Mouse (Mus musculus) CH12F3 (cell line): Measurements from ENCODE around the gene Bik.
"Not testable (repeated sequence)": the region's sequence is repeated elsewhere in the genome, so short reads cannot be mapped to it uniquely, and the experiment has no call there.

Experiments used
- in situ Hi-C: fragments of 300-500 bp; cut with MboI; formaldehyde crosslinking; loops from 2 replicates; pipeline ENCODE4 v1.14.3; 2020; ENCODE audit warnings: low sequenced_read_pairs

Gene Bik

GRCm38 (mm10) chr15:83526424-83527091 is at the start of gene Bik:
TSS of gene Bik (plus strand) at chr15:83526862.
- in situ Hi-C loops = no loop called here

GRCm38 (mm10) chr15:83478096-83478495 is 48.6 kb upstream of the Bik start:
- in situ Hi-C loops = no loop called here

DNA sequence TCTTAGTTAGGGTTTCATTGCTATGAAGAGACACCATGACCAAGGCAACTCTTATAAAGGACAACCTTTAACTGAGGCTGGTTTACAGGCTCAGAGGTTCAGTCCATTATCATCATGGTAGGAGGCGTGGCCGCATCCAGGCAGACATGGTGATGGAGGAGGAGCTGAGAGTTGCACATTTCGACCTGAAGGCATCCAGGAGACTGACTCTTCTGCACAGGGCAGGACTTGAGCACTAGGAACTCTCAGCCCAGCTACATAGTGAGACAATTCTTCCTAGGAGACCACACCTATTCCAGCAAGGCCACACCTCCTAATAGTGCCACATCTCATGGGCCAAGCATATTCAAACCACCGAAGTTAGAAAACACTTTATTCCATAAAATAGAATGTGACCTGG is 46.8 kb upstream of the Bik start:
- in situ Hi-C loops = no loop called here

- in situ Hi-C loops = no loop called here
These were observed 45.4 kb upstream of the Bik start for GRCm38 (mm10) chr15:83481236-83481780.

GRCm38 (mm10) chr15:83482645-83483224 is 43.9 kb upstream of the Bik start:
- in situ Hi-C loops = no loop called here

- in situ Hi-C loops = no loop called here
These were observed 43.2 kb upstream of the Bik start for GRCm38 (mm10) chr15:83483482-83483881.

DNA sequence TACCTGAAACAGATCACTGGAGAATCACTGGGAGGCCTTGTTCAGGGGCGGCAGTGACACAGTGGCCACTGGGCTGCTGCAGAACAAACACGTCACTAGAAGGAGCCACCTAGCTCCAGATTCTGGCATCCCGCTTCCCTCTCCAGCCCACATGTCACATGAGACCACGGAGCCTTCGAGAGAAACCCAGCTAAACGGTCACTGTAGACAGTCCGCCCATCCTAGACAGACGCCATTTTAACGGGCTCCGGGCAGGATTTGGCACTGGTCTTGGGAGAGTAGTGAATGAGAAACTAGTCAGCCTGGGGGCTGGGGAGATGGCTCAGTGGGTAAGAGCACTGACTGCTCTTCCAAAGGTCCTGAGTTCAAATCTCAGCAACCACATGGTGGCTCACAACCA is 42.4 kb upstream of the Bik start:
- in situ Hi-C loops = no loop called here

GRCm38 (mm10) chr15:83487477-83488115 is 39.1 kb upstream of the Bik start:
- in situ Hi-C loops = no loop called here

- in situ Hi-C loops = no loop called here
These were observed 37.2 kb upstream of the Bik start for GRCm38 (mm10) chr15:83489471-83489870.

DNA sequence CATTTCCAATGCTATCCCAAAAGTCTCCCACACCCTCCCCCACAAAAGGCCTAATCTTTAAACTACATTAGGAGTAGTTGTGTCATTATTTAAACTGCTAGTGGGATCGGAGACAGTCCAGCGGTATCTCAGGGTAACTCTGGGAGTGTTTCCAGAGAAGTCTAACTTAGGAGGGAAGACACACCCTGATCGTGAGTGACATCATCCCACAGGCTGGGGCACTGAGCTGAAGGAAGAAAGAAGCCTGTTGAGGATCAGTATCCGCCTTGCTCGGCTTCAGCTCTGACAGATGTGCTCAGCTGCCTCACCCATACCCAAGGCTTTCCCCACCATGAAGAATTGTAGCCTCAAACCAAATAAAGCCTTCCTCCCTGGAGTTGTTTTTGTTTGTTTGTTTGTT is 34.8 kb upstream of the Bik start:
- in situ Hi-C loops = no loop called here

DNA sequence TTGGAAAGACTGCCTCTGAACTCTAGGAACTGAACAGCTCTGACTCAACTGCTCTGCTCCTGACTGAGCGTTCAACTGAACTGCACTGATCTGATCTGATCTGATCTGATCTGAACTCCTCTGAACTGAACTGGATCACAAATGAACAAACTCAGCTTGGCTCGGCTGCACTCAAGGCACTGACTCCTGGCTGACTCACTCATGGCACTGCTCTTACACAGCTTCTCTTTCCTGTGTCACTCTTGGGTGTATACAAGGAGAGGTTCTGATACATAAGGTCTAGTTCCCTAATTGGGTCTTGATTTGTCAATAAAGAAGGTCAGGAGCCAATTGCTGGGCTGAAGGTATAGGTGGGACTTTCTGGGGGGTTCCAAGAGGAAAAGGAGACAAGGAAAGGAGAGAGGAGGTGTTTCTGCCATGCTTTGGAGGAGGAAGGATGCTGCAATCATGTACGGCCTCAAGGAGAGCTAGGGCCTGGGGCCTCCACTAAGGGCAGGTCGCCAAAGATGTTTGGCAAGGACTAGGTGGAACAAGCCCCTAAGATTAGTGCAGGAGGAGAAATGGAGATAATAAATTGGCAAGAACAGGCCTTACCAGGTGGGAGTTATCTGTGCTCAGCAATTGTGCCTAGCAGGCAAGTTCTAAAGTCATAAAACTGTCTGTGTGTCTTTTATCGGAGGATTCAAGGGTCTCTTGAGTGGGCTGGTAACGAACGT is 32.6 kb upstream of the Bik start:
- in situ Hi-C loops = no loop called here

- in situ Hi-C loops = no loop called here
These were observed 32.1 kb upstream of the Bik start for GRCm38 (mm10) chr15:83494572-83494920.

- in situ Hi-C loops = no loop called here
These were observed 31.5 kb upstream of the Bik start for GRCm38 (mm10) chr15:83495195-83495594.

DNA sequence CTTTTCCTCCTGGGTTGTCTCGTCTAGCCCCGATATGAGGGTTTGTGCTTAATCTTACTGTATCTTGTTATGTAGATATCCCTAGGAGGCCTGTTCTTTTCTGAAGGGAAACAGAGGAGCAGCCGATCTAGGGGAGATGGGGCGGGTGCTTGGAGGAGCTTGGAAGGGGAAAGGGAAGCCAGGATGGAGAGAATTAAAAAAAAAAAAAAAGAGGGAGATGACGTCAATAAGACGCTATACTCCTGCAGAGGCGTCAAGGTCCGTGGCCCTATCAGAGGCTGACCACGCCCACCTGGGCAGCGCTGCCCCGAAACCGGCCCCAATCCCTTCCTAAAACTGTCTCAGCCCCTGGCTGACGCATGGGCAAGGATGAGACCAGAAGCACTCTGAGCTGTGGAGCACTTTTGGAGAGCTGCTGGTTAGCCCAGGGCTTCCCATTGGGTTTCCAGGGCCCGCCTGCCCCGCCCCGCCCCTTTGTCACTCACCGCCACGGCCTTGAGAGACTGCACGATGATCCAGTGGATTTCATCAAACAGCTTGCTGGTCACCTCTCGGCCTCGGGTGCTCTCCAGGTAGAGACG is 30.8 kb upstream of the Bik start:
- in situ Hi-C loops = no loop called here

DNA sequence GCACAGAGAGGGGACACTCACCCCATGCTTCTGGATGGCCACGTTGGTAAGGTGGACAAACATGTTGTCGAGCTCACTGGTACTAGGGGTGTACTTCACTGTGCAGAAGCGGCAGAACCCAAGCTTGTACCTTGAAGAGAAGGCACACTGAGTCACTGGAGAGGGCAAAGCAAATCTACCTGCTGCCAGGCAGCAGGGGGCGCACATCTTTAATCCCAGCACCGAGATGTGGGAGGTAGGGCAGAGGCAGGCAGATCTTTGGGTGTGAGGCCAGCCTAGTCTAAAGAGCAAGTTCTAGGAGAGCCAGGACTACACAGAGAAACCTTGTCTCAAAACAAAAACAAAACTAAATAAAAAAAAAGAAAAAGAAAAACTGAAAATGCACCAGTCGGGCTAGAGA is 29.4 kb upstream of the Bik start:
- in situ Hi-C loops = no loop called here

DNA sequence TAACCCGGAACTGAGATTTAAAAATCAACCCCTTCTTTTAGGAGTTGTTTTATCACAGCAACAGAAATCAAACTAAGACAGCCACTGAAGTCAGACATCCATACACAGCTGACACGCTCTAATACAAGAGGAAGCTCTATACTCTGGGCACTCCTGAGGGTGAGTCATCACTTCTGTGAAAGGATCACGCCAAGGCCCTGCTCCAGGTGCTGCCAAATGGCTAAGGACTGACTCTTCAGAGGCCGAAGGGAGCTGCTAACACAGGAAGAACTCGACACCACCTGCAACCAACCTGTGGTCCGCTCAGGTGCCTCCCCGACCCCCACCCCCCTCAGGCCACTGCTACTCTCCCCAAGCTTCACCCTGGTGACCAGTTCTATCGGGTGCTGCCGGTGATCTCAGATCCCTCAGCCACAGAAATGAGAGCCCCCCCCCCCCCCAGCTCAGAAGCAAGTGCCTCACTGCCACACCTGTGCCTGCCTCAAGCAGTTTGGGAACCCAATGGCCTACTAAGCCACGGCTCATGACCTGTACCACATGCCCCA is 27.4 kb upstream of the Bik start:
- in situ Hi-C loops = no loop called here

DNA sequence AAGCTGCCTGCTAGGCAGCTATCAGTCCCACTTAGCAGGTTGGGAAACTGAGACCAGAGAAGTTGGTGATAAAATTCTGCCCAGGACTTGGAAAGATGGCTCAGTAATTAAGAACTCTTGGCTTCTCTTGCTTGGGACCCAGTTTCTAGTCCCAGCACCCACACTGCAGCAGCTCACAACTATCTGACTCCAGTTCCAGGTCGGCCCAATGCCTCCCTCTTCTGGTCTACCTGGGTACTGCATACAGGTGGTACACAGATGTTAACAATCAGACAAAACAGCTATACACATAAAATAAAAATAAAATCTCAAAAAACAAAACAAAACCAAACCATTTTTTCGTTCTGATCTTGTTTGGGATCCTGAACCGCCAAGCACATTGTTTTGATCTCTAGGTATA is 26.3 kb upstream of the Bik start:
- in situ Hi-C loops = no loop called here

GRCm38 (mm10) chr15:83501483-83501882 is 25.2 kb upstream of the Bik start:
- in situ Hi-C loops = not testable (repeated sequence)

DNA sequence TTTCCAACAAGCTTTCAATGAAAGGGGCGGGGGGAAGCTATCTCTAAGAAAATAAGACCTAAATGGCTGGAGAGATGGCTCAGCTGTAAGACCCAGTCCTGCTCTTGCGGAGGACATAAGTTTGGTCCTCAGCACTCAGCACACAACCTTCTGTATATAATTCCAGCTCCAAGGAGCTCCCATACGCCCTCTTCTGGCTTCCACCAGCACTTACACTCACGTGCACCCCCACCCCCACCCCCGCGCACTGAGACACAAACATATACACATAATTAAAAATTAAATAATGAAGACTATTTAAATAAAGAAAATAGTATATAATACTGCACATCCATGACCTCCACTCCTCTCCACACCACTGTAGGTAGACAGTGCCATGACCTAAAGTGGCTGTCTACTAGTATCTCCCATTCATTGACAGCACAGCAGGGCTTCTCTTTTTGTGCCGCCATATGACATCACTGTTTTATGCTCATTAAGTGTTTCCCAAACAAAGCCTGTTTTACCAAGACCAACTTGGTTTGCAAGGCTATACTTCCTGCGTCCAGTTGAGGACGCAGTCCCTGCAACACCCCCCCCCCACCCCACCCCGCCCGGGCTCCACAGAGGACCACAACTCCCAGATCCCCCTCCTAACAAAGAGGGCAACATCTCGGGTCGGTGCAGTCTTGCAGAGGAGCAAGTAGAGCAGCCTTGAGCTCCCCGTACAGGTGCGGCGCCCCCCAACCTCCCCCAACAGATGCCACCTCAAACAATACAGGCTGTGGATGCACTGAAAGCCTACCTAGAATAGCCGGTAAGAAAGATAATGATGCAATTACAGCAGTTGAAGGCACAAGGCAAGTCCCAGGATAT is 16.5 kb upstream of the Bik start:
- in situ Hi-C loops = no loop called here

- in situ Hi-C loops = no loop called here
These were observed 15.8 kb upstream of the Bik start, which contains the start of gene Ttll1 for GRCm38 (mm10) chr15:83510805-83511405. TSS of gene Ttll1 (minus strand) at chr15:83510893.
